Mouse (Mus musculus): ENCODE measurements around the gene Ccdc82. TPM values are rescaled to one million over a fixed set of nuclear protein-coding genes. Genes with fewer than 3 reads are reported as not detected.

Gene Ccdc82
- 10 to 100 TPM; 13.2 to 13.3 TPM for total RNA-seq (2021)

- DNase-seq (ENCODE audit: low spot score in 2 of 2): peak; percentile 65 to 76
- intact Hi-C loops (cut with DNase I): no loop called here
These were observed at the start of gene Ccdc82 for GRCm38 (mm10) chr9:13246815-13247638. Gene Ccdc82, plus strand, starts transcription at chr9:13246955.

GRCm38 (mm10) chr9:13200079-13200478, 46.7 kb upstream of the Ccdc82 start:
- DNase-seq (ENCODE audit: low spot score in 2 of 2): no peak
- intact Hi-C loops (cut with DNase I): no loop called here

- DNase-seq (ENCODE audit: low spot score in 2 of 2): no peak
These were observed 43.6 kb upstream of the Ccdc82 start for GRCm38 (mm10) chr9:13203109-13203508.

DNA sequence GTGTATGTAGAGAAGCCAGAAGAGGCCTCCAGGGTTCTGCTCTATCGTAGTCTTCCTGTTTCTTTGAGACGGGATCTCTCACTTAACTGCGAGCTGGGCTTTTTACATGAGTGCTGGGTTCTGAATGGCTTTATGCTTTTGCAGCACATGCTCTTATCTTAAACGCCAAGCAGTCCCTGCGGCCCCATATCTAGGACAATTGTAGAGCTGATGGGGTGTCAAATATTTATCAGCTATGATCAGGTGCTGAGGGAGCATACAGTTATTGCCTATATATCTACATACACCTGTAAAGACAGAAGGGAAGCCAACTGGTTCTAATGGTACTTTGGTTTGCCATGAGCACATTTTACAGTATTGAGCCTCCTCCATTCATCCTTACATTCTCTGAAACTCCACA, 43.1 kb upstream of the Ccdc82 start:
- no peak for DNase-seq (ENCODE audit: low spot score in 2 of 2)
- intact Hi-C loops (cut with DNase I): no loop called here

More at GRCm38 (mm10) chr9:13203109-13203508, 43.6 kb upstream of the Ccdc82 start:
- intact Hi-C loops (cut with DNase I): no loop called here

- intact Hi-C loops (cut with DNase I): no loop called here
- DNase-seq (ENCODE audit: low spot score in 2 of 2): no peak
These were observed 40.4 kb upstream of the Ccdc82 start for GRCm38 (mm10) chr9:13206369-13206768.

- DNase-seq (ENCODE audit: low spot score in 2 of 2): no peak
- intact Hi-C loops (cut with DNase I): no loop called here
These were observed 20.9 kb upstream of the Ccdc82 start for GRCm38 (mm10) chr9:13225872-13226271.

DNA sequence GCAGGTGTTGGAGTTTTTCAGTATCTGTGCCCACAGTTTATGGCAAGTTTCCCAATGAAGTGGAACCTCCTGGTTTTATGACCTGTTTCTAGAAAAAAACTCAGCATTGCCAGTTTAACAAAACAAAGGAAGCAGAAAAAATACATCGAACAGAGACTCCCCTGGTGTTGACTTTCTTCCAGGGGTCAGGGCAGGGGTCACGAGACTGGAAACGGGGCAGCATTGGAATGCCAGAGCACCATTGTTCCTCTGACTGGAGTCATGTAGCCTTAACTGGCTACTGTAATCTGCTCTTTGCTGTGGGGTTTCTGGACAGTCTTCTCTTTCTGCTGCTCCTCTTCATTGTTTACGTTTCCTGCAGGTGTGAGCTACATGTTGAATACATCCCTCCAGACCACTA, 16.2 kb upstream of the Ccdc82 start:
- no peak for DNase-seq (ENCODE audit: low spot score in 2 of 2)
- intact Hi-C loops (cut with DNase I): loop anchor here (5.0 kb wide), 1 partner anchor 582 kb away; no protein-coding TSS in a partner anchor

DNA sequence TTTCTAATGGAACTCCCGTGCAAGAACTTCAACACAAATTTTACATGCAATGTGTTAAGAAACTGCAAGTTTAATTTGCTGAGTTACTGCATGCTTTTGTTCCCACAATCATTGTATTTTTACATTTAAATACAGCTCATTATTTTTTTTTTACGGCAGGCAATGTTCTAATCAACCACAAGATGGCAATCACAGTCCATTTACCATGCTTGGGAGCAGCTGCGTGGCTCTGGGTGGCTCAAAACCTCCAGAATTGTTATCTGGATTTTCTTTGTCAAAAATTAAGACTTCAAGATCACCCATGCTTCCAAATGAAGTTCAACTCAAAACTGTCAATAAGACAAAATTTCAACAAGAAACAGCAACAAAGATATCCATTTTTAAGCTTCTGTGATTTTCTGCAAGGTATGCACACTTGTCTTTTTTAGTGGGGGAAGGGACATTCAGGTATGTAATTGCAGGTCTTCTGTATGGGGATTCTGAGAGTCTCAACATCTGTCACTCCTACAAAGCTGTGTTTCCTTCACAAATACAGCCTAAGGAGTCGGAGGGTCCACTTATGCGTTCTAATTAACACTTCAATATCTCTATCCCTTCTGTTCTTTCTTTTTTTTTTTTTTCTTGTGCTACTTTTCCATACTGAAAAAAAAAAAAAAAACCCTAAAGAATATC, 15.1 kb upstream of the Ccdc82 start:
- DNase-seq (ENCODE audit: low spot score in 2 of 2): peak; percentile 26 to 31
- intact Hi-C loops (cut with DNase I): loop anchor here (1.0 to 5.0 kb wide), 2 partner anchors 485 to 581 kb away; no protein-coding TSS in a partner anchor

- intact Hi-C loops (cut with DNase I): no loop called here
- DNase-seq (ENCODE audit: low spot score in 2 of 2): peak in 1 of 2 experiments; percentile 29
These were observed 4.4 kb upstream of the Ccdc82 start for GRCm38 (mm10) chr9:13242321-13242720.

DNA sequence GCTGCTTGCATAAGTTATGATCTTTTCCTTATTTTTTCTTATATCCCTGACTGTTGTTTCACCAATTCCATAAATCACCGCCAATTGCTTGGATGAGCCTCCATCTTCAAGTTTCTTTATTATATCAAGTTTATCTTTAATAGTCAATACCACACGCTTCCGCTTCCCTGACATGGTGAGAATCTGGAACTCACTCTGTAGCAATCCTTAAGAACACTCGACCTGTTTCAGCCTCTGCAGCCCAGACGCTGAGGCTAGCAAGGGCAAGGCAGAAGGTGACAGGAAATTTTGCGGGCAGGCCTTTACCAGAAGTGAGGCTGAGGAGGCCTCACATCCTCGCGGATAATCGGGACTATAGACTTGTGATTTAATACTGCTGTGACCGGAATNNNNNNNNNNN, 1.3 kb upstream of the Ccdc82 start, which contains the start of gene Jrkl:
Gene Jrkl, minus strand, starts transcription at position 349 of the 400 bp plus-strand sequence.
- intact Hi-C loops (cut with DNase I): no loop called here

GRCm38 (mm10) chr9:13248104-13248503, 1.3 kb downstream of the Ccdc82 start:
- intact Hi-C loops (cut with DNase I): no loop called here
- no peak for DNase-seq (ENCODE audit: low spot score in 2 of 2)

More for the DNA sequence above, 1.3 kb upstream of the Ccdc82 start, which contains the start of gene Jrkl:
- peak; percentile 40 to 44 for DNase-seq (ENCODE audit: low spot score in 2 of 2)

GRCm38 (mm10) chr9:13251251-13251650, 4.5 kb downstream of the Ccdc82 start:
- intact Hi-C loops (cut with DNase I): no loop called here
- DNase-seq (ENCODE audit: low spot score in 2 of 2): no peak

GRCm38 (mm10) chr9:13256726-13257125, 10.0 kb downstream of the Ccdc82 start:
- intact Hi-C loops (cut with DNase I): no loop called here
- no peak for DNase-seq (ENCODE audit: low spot score in 2 of 2)

DNA sequence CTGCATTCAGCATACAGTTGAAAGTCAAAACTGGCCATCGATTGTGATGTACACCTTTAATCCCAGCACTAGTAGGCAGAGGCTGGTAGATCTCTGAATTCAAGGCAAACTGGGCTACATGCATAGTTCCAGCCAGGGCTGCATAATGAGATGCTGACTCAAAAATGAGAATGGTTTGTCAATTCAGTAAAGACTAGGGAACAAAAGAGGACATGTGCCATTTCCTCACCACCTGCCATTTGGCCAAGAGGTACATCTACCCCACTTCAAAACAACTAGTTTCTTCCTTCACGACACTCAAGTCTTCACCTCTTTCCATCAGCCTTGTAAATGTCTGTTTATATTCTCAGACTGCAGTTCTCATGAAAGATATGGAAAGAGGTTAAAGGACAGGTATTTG, 11.4 kb downstream of the Ccdc82 start:
- no peak for DNase-seq (ENCODE audit: low spot score in 2 of 2)
- intact Hi-C loops (cut with DNase I): no loop called here

GRCm38 (mm10) chr9:13260980-13261379, 14.2 kb downstream of the Ccdc82 start:
- no peak for DNase-seq (ENCODE audit: low spot score in 2 of 2)
- intact Hi-C loops (cut with DNase I): no loop called here

GRCm38 (mm10) chr9:13273219-13273618, 26.5 kb downstream of the Ccdc82 start:
- intact Hi-C loops (cut with DNase I): no loop called here
- no peak for DNase-seq (ENCODE audit: low spot score in 2 of 2)

DNA sequence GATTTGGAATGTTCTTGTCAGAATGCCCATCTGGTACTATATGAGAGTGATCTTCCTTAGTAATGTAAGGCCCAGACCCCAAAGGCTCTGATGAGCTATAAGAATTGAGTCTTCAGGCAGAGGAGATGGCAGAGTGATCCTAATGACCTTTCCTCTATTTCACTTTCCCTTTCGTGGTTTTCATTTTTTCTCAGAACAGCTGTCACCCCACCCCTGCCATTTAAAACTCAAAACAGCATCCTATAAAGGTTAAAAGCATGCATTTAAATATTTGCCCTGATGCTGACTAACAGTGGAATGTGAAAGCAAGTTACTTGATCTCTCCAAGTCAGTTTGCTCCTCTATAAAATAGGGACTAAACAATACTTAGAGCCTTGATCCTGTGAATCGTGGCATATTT, 40.7 kb downstream of the Ccdc82 start:
- no peak for DNase-seq (ENCODE audit: low spot score in 2 of 2)
- intact Hi-C loops (cut with DNase I): no loop called here

DNA sequence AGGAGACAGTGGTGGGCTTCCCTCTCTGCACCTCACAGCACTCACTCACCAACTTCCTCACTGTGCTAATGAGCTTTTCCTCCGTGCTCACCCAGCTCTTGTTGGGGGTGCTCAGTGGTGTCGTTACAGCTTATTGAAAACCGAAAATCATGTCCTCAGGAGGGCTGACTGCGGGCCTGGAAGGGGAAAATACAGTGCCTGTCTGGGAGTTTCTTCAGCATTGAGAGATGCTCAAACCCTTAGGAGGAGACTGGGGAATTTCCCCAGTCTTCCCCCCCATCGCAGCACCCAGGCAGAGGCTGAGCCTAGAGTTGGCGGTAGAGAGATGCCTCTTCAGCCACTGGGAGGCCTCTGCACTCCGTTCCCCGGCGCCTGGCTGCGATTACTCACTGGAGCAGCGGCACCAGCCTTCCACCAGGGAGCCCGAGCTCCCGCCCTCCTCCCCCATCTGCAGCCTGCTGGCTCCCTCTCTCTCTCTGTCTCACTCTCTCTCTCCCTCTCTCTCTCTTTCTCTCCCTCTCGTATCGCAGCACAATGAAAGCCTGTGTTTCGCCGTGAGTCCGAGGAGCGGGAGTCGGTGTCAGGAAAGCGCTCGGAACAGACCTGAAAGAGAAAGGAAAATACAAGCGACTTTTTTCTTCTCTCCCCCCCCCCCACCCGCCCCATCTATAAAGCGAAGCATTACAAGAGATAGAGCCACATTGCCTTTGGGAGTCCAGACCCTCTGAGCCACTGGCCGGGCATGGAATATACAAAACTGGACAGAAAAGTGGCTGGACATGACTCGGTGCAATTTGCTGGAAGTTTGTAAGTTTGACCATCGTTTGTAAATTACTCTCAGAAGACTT, 49.7 kb downstream of the Ccdc82 start:
- peak; percentile 88 to 93 for DNase-seq (ENCODE audit: low spot score in 2 of 2)
- intact Hi-C loops (cut with DNase I): loop anchor here (1.0 to 5.0 kb wide), 3 partner anchors 172 to 421 kb away; no protein-coding TSS in a partner anchor

DNA sequence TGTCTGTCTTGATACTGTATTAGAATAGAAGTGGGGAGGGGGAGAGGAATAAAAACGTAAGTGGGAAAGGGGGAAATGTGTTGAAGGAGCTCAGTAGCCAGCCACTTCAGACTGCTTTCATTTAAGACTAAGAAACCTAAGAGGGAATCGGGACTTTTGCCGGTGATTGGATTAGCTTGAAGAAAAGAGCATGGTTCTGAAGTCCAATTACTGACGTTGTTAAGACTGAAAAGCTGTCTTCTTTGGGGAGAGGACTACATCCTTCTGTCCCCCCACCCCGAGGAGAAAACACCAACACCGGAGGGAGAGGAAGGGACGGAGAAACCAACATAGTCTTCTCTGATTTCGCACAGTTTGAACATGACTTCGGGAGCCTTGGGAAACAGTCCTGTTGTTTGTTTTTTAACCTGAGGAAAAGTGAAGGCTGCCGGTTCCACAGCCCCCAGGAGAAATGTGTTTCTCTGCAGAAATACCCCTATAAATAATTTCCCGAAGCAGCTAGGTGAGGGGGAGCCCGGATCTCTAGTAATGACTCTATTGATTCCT, 50.4 kb downstream of the Ccdc82 start:
- DNase-seq (ENCODE audit: low spot score in 2 of 2): no peak
- intact Hi-C loops (cut with DNase I): loop anchor here (2.0 to 5.0 kb wide), 2 partner anchors 172 to 420 kb away; no protein-coding TSS in a partner anchor

Data from left cerebral cortex, postnatal 25 days (tissue).